Mouse (Mus musculus) CH12.LX (cell line): ENCODE data around the gene Trpc2. TPM values are rescaled to one million over a fixed set of nuclear protein-coding genes. Genes with fewer than 3 reads are reported as not detected.
"Not testable (repeated sequence)": the region's sequence is repeated elsewhere in the genome, so short reads cannot be mapped to it uniquely, and the experiment has no call there.

Experiments used
- DNase-seq: peaks from one replicate; pipeline ENCODE4 v3.0.0-alpha.2; 2013; ENCODE audit errors: extremely low read depth
- H3K27ac ChIP-seq: 2 replicates; pipeline ENCODE4 v1.5.1; 2012; ENCODE audit warnings: low read depth, mild to moderate bottlenecking, control low read depth, moderate library complexity; ENCODE audit not compliant: insufficient read depth
- H3K27me3 ChIP-seq: replicated peaks from 2 replicates; pipeline ENCODE3; 2012; ENCODE audit warnings: inconsistent platforms
- H3K36me3 ChIP-seq, 2 experiments: replicated peaks in 1 of 2; 2 replicates each; pipeline versions ENCODE3 to v1.6.1; 2012; ENCODE audit warnings: inconsistent platforms in 1 of 2, low read length in 1 of 2, mild to moderate bottlenecking in 1 of 2, mixed read lengths in 1 of 2, moderate library complexity in 1 of 2; ENCODE audit not compliant: control insufficient read depth in 1 of 2, insufficient read depth in 1 of 2
- H3K4me1 ChIP-seq, 2 experiments: 2 replicates each; pipeline ENCODE4 v1.6.1; 2012; ENCODE audit warnings: inconsistent platforms in 1 of 2, moderate library complexity in 1 of 2; ENCODE audit not compliant: insufficient read depth in 2 of 2, control insufficient read depth in 1 of 2
- H3K4me2 ChIP-seq: 2 replicates; pipeline ENCODE4 v1.6.1; 2012; ENCODE audit warnings: low read depth, mild to moderate bottlenecking, control low read depth; ENCODE audit not compliant: poor library complexity, insufficient read depth, severe bottlenecking
- H3K4me3 ChIP-seq, 3 experiments: fragments of 150-350 bp in 1 of 3; sonication (generic) in 1 of 3; replicated peaks in 1 of 3; 2 replicates each; pipeline versions ENCODE3 to v1.5.1; 2011 to 2012; ENCODE audit warnings: low read depth in 2 of 3, low read length in 2 of 3, mild to moderate bottlenecking in 2 of 3, moderate library complexity in 2 of 3, control low read depth in 1 of 3, improper control_type of control experiment in 1 of 3, inconsistent platforms in 1 of 3, mixed read lengths in 1 of 3; ENCODE audit not compliant: poor library complexity in 1 of 3
- H3K79me2 ChIP-seq: replicated peaks from 2 replicates; pipeline ENCODE4 v1.6.1; 2012; ENCODE audit warnings: mild to moderate bottlenecking, moderate library complexity; ENCODE audit not compliant: control insufficient read depth, poor library complexity, insufficient read depth, severe bottlenecking; ENCODE audit errors: extremely low read depth
- H3K9ac ChIP-seq: 2 replicates; pipeline ENCODE4 v1.6.1; 2012; ENCODE audit warnings: low read depth, mild to moderate bottlenecking, control low read depth, moderate library complexity; ENCODE audit not compliant: insufficient read depth
- H3K9me3 ChIP-seq: replicated peaks from 2 replicates; pipeline ENCODE3; 2012; ENCODE audit warnings: low read length, inconsistent platforms, mixed read lengths
- CTCF ChIP-seq, 2 experiments: IDR thresholded peaks in 1 of 2; conservative IDR thresholded peaks in 1 of 2; 2 replicates each; pipeline ENCODE4 v1.5.1; 2011 to 2012; ENCODE audit warnings: low read depth in 2 of 2, low read length in 2 of 2, improper control_type of control experiment in 1 of 2, inconsistent platforms in 1 of 2, mild to moderate bottlenecking in 1 of 2, moderate library complexity in 1 of 2
- ETS1 ChIP-seq: conservative IDR thresholded peaks from 2 replicates; pipeline ENCODE4 v1.6.1; 2012; ENCODE audit warnings: low read depth, mild to moderate bottlenecking, inconsistent platforms, low read length, improper control_type of control experiment, moderate library complexity
- GABPA ChIP-seq: IDR thresholded peaks from 2 replicates; pipeline ENCODE4 v1.6.1; 2012; ENCODE audit warnings: low read depth, low read length, improper control_type of control experiment, inconsistent platforms; ENCODE audit not compliant: insufficient replicate concordance
- HCFC1 ChIP-seq: IDR thresholded peaks from 2 replicates; pipeline ENCODE4 v1.6.1; 2012; ENCODE audit warnings: low read depth, mild to moderate bottlenecking, inconsistent platforms, low read length, improper control_type of control experiment
- MAX ChIP-seq: IDR thresholded peaks from 2 replicates; pipeline ENCODE4 v1.6.1; 2011; ENCODE audit warnings: low read length, improper control_type of control experiment
- MAZ ChIP-seq: IDR thresholded peaks from 2 replicates; pipeline ENCODE4 v1.6.1; 2012; ENCODE audit warnings: low read depth, mild to moderate bottlenecking, inconsistent platforms, low read length, improper control_type of control experiment, moderate library complexity
- MEF2A ChIP-seq: IDR thresholded peaks from 2 replicates; pipeline ENCODE4 v1.6.1; 2014; ENCODE audit warnings: low read depth, mild to moderate bottlenecking, inconsistent platforms, low read length, improper control_type of control experiment, borderline replicate concordance
- MXI1 ChIP-seq: IDR thresholded peaks from 2 replicates; pipeline ENCODE4 v1.6.1; 2011; ENCODE audit warnings: mild to moderate bottlenecking, low read depth, low read length, improper control_type of control experiment
- RAD21 ChIP-seq: IDR thresholded peaks from 2 replicates; pipeline ENCODE4 v1.6.1; 2011; ENCODE audit warnings: low read depth, mild to moderate bottlenecking, low read length, improper control_type of control experiment, moderate library complexity
- SMC3 ChIP-seq: IDR thresholded peaks from 2 replicates; pipeline ENCODE4 v1.6.1; 2011; ENCODE audit warnings: low read depth, low read length, improper control_type of control experiment
- ZKSCAN1 ChIP-seq: IDR thresholded peaks from 2 replicates; pipeline ENCODE4 v1.6.1; 2012; ENCODE audit warnings: low read depth, inconsistent platforms, low read length, improper control_type of control experiment, borderline replicate concordance
- ZMIZ1 ChIP-seq: IDR thresholded peaks from 2 replicates; pipeline ENCODE4 v1.6.1; 2012; ENCODE audit warnings: low read depth, mild to moderate bottlenecking, inconsistent platforms, low read length, improper control_type of control experiment
- ZNF384 ChIP-seq: IDR thresholded peaks from 2 replicates; pipeline ENCODE4 v1.6.1; 2012; ENCODE audit warnings: low read depth, low read length, improper control_type of control experiment, inconsistent platforms
- dilution Hi-C: fragments of 300-500 bp; cut with MboI; formaldehyde crosslinking; loops from 2 replicates; pipeline ENCODE4 v1.14.3; 2020; ENCODE audit warnings: low sequenced_read_pairs; ENCODE audit not compliant: extremely low pct_unique_long_range_greater_than_20kb, extremely low pct_ligation_motif_present
- in situ Hi-C: fragments of 300-500 bp; cut with MboI; formaldehyde crosslinking; loops from 3 replicates; pipeline ENCODE4 v1.14.3; 2019; ENCODE audit warnings: low sequenced_read_pairs, low pct_ligation_motif_present, low pct_unique_long_range_greater_than_20kb, mixed read lengths
- polyA plus RNA-seq: library from polyadenylated mRNA; unstranded; fragments of >175 nt; gene quantifications from 2 replicates; pipeline ENCODE4 v1.2.1, GENCODE M21; 2012; ENCODE audit warnings: low read depth; ENCODE audit not compliant: insufficient read length
- total RNA-seq, 2 experiments: library from RNA; depleted of rRNA; stranded (reverse); fragments of 300-350 nt in 1 of 2; fragments of >200 nt in 1 of 2; gene quantifications; 2 replicates each; pipeline ENCODE4 v1.2.3; 2012 to 2014

The Trpc2 gene
- total and polyA plus RNA-seq, 3 experiments, result 0.17 to 0.24 TPM; not detected in 1

GRCm38 (mm10) chr7:102048524-102048923, 34.4 kb upstream of the Trpc2 start:
- peaks cover 0 to 42% of the 10 kb centered on the region in 2 experiments for H3K36me3 ChIP-seq
- H3K4me1 ChIP-seq, H3K4me3 ChIP-seq, H3K9ac ChIP-seq, dilution Hi-C loops, H3K27me3 ChIP-seq, H3K79me2 ChIP-seq, H3K4me2 ChIP-seq, H3K9me3 ChIP-seq, in situ Hi-C loops, H3K27ac ChIP-seq: not testable (repeated sequence)
- peak; percentile 24 for DNase-seq
- TF ChIP-seq RAD21 (peak; percentile 27), ZNF384 (peak; percentile 64), CTCF (conservative IDR thresholded peaks at IDR 0.05 in 1 of 2, IDR thresholded peaks at IDR 0.05 in 1 of 2; ENCODE audit: low read depth in 2 of 2, low read length in 2 of 2) (peak; percentile 6 to 47; a peak in 2 of 4 replicates), SMC3 (peak; percentile 28)

- Histone ChIP-seq H3K4me3 (no peak overlapping the region), H3K79me2 (peaks cover 47% of the 10 kb centered on the region), H3K27ac (no peak overlapping the region), H3K27me3 (no peaks in the 10 kb centered on the region), H3K4me2 (no peak overlapping the region), H3K9me3 (no peaks in the 10 kb centered on the region), H3K9ac (no peak overlapping the region), H3K4me1 (peaks cover 7 to 35% of the 10 kb centered on the region in 2 experiments), H3K36me3 (peaks cover 5 to 34% of the 10 kb centered on the region in 2 experiments)
- dilution Hi-C loops, result no loop called here
- in situ Hi-C loops, result loop anchor here (10.0 kb wide), 1 partner anchor 397 kb away; the partner anchor contains the start of gene Clpb
- TF ChIP-seq HCFC1 (no peak), MAZ (no peak), MEF2A (no peak), ETS1 (no peak), CTCF (conservative IDR thresholded peaks at IDR 0.05 in 1 of 2, IDR thresholded peaks at IDR 0.05 in 1 of 2; ENCODE audit: low read depth in 2 of 2, low read length in 2 of 2) (no peak), ZKSCAN1 (no peak), MXI1 (no peak), RAD21 (no peak), ZMIZ1 (no peak), MAX (no peak), GABPA (no peak)
- DNase-seq, result no peak
Measured at GRCm38 (mm10) chr7:102061353-102061752, 21.6 kb upstream of the Trpc2 start.

- no peak overlapping the region for H3K27ac ChIP-seq
Measured at GRCm38 (mm10) chr7:102062203-102062602, 20.7 kb upstream of the Trpc2 start.

More at GRCm38 (mm10) chr7:102062203-102062602, 20.7 kb upstream of the Trpc2 start:
- dilution Hi-C loops, result no loop called here
- H3K4me3 ChIP-seq, result no peak overlapping the region
- H3K79me2 ChIP-seq, result peaks cover 52% of the 10 kb centered on the region
- H3K36me3 ChIP-seq, result peaks cover 5 to 27% of the 10 kb centered on the region in 2 experiments
- no peak for DNase-seq
- peaks cover 9 to 40% of the 10 kb centered on the region in 2 experiments for H3K4me1 ChIP-seq
- TF ChIP-seq GABPA, result no peak
- TF ChIP-seq, all 38 proteins: peak for 0
- H3K27me3 ChIP-seq, result no peaks in the 10 kb centered on the region
- no peak overlapping the region for H3K9ac ChIP-seq
- no peak overlapping the region for H3K4me2 ChIP-seq
- in situ Hi-C loops, result loop anchor here (10.0 kb wide), 1 partner anchor 397 kb away; the partner anchor contains the start of gene Clpb
- no peaks in the 10 kb centered on the region for H3K9me3 ChIP-seq
